Mouse (Mus musculus) liver, embryonic 14.5 days (tissue): Measurements from ENCODE around the gene Slc7a15. TPM values are rescaled to one million over a fixed set of nuclear protein-coding genes. Genes with fewer than 3 reads are reported as not detected.

Experiments
- ATAC-seq: fragments of 200-750 bp; cut with Nextera tagmentation; 2 replicates; pipeline ENCODE4 v1.8.0; 2017; ENCODE audit warnings: moderate number of reproducible peaks, mild to moderate bottlenecking, moderate library complexity; ENCODE audit not compliant: insufficient read depth
- DNase-seq, 3 experiments: peaks; one replicate each; pipeline ENCODE4 v3.0.0-alpha.2; 2012 to 2013; ENCODE audit warnings: low read depth in 3 of 3, low spot score in 3 of 3
- H3K27ac ChIP-seq: fragments of 300-500 bp; sonication (generic); 2 replicates; pipeline ENCODE4 v1.5.1; 2014; ENCODE audit warnings: moderate library complexity, mild to moderate bottlenecking, control low read depth, inconsistent platforms
- H3K27me3 ChIP-seq: fragments of 300-500 bp; sonication (generic); 2 replicates; pipeline ENCODE4 v1.6.1; 2014; ENCODE audit warnings: mild to moderate bottlenecking, low read length, moderate library complexity; ENCODE audit not compliant: control insufficient read depth, insufficient read depth
- H3K36me3 ChIP-seq: fragments of 300-500 bp; sonication (generic); replicated peaks from 2 replicates; pipeline ENCODE4 v1.6.1; 2014; ENCODE audit warnings: low read depth; ENCODE audit not compliant: control insufficient read depth, insufficient read depth
- H3K4me1 ChIP-seq, 2 experiments: fragments of 200-500 bp in 1 of 2; fragments of 300-500 bp in 1 of 2; sonication (generic) in 1 of 2; replicated peaks; 2 replicates each; pipeline ENCODE4 v1.6.1; 2012 to 2014; ENCODE audit warnings: antibody characterized with exemption in 1 of 2, inconsistent platforms in 1 of 2, low read length in 1 of 2; ENCODE audit not compliant: control insufficient read depth in 2 of 2, insufficient read depth in 2 of 2
- H3K4me2 ChIP-seq: fragments of 300-500 bp; sonication (generic); 2 replicates; pipeline ENCODE4 v1.6.1; 2014; ENCODE audit warnings: low read depth, mild to moderate bottlenecking, control low read depth, moderate library complexity
- H3K4me3 ChIP-seq, 2 experiments: fragments of 200-500 bp in 1 of 2; fragments of 300-500 bp in 1 of 2; sonication (generic) in 1 of 2; 2 replicates each; pipeline ENCODE4 v1.5.1; 2012 to 2014; ENCODE audit warnings: low read depth in 2 of 2, low read length in 2 of 2, mild to moderate bottlenecking in 2 of 2, control low read depth in 1 of 2, inconsistent platforms in 1 of 2, moderate library complexity in 1 of 2; ENCODE audit not compliant: insufficient read depth in 1 of 2
- H3K9ac ChIP-seq: fragments of 300-500 bp; sonication (generic); replicated peaks from 2 replicates; pipeline ENCODE4 v1.6.1; 2014; ENCODE audit warnings: mild to moderate bottlenecking, control low read depth, moderate library complexity
- H3K9me3 ChIP-seq: fragments of 300-500 bp; sonication (generic); 2 replicates; pipeline ENCODE4 v1.6.1; 2016; ENCODE audit warnings: low read length, mixed read lengths; ENCODE audit not compliant: control insufficient read depth
- CTCF ChIP-seq: IDR thresholded peaks from 2 replicates; pipeline ENCODE4 v1.5.1; 2016; ENCODE audit warnings: antibody characterized with exemption, low read depth, control low read depth
- EP300 ChIP-seq: IDR thresholded peaks from 2 replicates; pipeline ENCODE4 v1.6.1; 2016; ENCODE audit warnings: antibody characterized with exemption, low read depth
- WGBS: fragments of 180-500 bp; shearing (Covaris S2); extraction: QIAGEN DNeasy Blood & Tissue Kit; methylation state at CpG from one replicate; pipeline ENCODE4 v1.1.7; 2014; ENCODE audit not compliant: insufficient replicate concordance; 5-methylcytosine and 5-hydroxymethylcytosine counted together
- polyA plus RNA-seq, 2 experiments: library from polyadenylated mRNA; depleted of rRNA in 1 of 2; stranded (reverse) in 1 of 2; unstranded in 1 of 2; fragments of >200 nt; fragmentation: Nextera tagmentation in 1 of 2; extraction: Ambion mirVana in 1 of 2; gene quantifications; 2 replicates each; pipeline versions ENCODE4 v1.2.1 to v1.2.3; 2012 to 2014

Slc7a15 gene
- polyA plus RNA-seq, 2 experiments: 0.06 to 0.11 TPM

DNA sequence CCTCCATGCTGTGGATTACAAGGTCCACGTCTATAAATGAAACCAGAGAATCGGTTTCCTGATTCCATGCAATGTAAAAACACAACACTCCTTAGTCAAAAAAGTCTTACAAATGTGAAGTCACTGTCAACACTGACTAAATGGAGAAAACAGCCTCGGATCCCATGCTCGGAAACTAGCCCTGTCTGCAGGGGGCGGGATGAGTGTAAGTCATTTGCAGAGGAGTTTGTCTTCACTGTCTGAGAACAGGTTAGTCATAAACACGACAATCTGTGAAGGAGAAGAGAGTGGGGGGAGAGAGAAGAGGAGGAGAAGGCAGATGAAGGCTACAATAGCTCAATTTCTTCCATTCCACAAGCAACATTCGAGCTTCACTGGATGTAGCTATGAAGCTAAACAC, 113.6 kb downstream of the Slc7a15 start:
- ATAC-seq: no peak
- H3K9me3 ChIP-seq: no peaks in the 10 kb centered on the region
- no peak overlapping the region for H3K27ac ChIP-seq
- H3K27me3 ChIP-seq: no peaks in the 10 kb centered on the region
- no peak for DNase-seq
- H3K9ac ChIP-seq: no peak overlapping the region
- H3K36me3 ChIP-seq: no peaks in the 10 kb centered on the region
- TF ChIP-seq CTCF: no peak
- TF ChIP-seq EP300: no peak
- H3K4me2 ChIP-seq: no peak overlapping the region
- 58% methylated on average over 7 of the region's 7 CpGs for WGBS
- H3K4me3 ChIP-seq: no peak overlapping the region
- no peaks in the 10 kb centered on the region for H3K4me1 ChIP-seq

DNA sequence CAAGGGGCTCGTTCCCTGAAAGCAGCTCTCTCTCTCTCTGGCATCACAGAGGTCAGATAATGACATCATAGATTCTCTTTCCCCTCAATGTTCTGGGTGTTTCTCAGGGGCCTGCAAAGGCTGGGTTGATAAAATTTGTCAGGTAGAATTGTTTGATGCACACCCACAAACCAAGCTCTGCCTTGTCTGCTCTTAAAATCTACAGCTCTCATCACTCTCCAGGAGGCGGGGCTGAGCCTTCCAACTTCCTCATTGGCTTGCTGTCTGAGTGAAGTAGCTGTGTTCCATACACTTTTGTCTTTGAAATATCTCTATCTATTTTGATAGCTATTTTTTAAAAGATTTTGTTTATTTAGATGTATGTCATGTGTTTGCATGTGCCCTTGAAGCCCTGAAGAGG, 116.7 kb downstream of the Slc7a15 start:
- DNase-seq: no peak
- no peaks in the 10 kb centered on the region for H3K36me3 ChIP-seq
- WGBS: 55% methylated on average over 2 of the region's 2 CpGs
- no peak for ATAC-seq
- no peak overlapping the region for H3K4me2 ChIP-seq
- H3K4me3 ChIP-seq: no peak overlapping the region
- TF ChIP-seq CTCF (no peak), EP300 (no peak)
- no peaks in the 10 kb centered on the region for H3K9me3 ChIP-seq
- no peak overlapping the region for H3K27ac ChIP-seq
- H3K27me3 ChIP-seq: no peaks in the 10 kb centered on the region
- H3K9ac ChIP-seq: no peak overlapping the region
- H3K4me1 ChIP-seq: no peaks in the 10 kb centered on the region

Other genes starting within 250 kb of the Slc7a15 start
- 14.1 and 15.2 TPM in 2 replicates for gene Rhob, start 99.1 kb downstream of the Slc7a15 start, polyA plus RNA-seq (2012; rRNA removed)
- gene Rhob, start 99.1 kb downstream of the Slc7a15 start, polyA plus RNA-seq (2014; fragmentation: Nextera tagmentation; extraction: Ambion mirVana): 6.3 and 6.9 TPM in 2 replicates
- gene Pum2, start 75.1 kb upstream of the Slc7a15 start, polyA plus RNA-seq (2012; rRNA removed): 17.3 and 20.6 TPM in 2 replicates
- 18.4 and 20.8 TPM in 2 replicates for gene Pum2, start 75.1 kb upstream of the Slc7a15 start, polyA plus RNA-seq (2014; fragmentation: Nextera tagmentation; extraction: Ambion mirVana)
- 12.6 and 16.8 TPM in 2 replicates for gene Sdc1, start 172.3 kb upstream of the Slc7a15 start, polyA plus RNA-seq (2012; rRNA removed)
- gene Sdc1, start 172.3 kb upstream of the Slc7a15 start, polyA plus RNA-seq (2014; fragmentation: Nextera tagmentation; extraction: Ambion mirVana): 15.5 and 15.8 TPM in 2 replicates